Mouse (Mus musculus): ENCODE data around the gene Mettl1.

DNA sequence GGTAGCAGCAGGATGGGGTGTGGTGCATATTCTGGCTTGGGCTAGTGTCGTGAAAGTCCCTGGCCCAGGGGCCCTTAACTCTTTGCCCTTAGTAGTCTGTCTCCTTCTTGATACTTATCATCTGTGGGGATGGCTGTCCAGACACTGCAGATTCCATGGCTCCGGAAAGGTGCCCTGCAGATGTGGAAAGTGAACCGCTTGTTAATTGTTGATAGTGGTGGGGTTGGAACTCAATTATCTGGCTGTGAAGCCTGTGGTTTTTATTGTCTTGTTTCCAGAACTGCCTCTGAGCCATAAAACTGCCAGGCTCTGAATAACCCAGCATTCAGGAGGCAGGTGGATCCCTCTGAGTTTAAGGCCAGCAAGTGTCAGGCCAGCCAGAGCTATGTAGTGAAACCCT lies 49.5 kb upstream of the Mettl1 start:
- TF ChIP-seq CTCF (IDR thresholded peaks at IDR 0.05; ENCODE audit: control insufficient read depth, insufficient read depth, insufficient read length) = no peak
- no peak for TF ChIP-seq MYOD1 (IDR thresholded peaks at IDR 0.05; ENCODE audit: control insufficient read depth, insufficient read length, low read depth)
- TF ChIP-seq USF1 (IDR thresholded peaks at IDR 0.05; ENCODE audit: low read depth) = no peak
- no peak for TF ChIP-seq MYOG (IDR thresholded peaks at IDR 0.05; ENCODE audit: control insufficient read depth, extremely low read depth, insufficient read length)
- no peak for TF ChIP-seq MAX (IDR thresholded peaks at IDR 0.05)
- TF ChIP-seq CEBPB (IDR thresholded peaks at IDR 0.05; ENCODE audit: low read depth) = no peak
